Mouse (Mus musculus): Measurements from ENCODE around the gene Fam196a. TPM values are rescaled to one million over a fixed set of nuclear protein-coding genes. Genes with fewer than 3 reads are reported as not detected.

Fam196a gene
- 11.4 and 13.2 TPM in 2 replicates for polyA plus RNA-seq (2015; fragmentation: Nextera tagmentation; extraction: Ambion mirVana)

DNA sequence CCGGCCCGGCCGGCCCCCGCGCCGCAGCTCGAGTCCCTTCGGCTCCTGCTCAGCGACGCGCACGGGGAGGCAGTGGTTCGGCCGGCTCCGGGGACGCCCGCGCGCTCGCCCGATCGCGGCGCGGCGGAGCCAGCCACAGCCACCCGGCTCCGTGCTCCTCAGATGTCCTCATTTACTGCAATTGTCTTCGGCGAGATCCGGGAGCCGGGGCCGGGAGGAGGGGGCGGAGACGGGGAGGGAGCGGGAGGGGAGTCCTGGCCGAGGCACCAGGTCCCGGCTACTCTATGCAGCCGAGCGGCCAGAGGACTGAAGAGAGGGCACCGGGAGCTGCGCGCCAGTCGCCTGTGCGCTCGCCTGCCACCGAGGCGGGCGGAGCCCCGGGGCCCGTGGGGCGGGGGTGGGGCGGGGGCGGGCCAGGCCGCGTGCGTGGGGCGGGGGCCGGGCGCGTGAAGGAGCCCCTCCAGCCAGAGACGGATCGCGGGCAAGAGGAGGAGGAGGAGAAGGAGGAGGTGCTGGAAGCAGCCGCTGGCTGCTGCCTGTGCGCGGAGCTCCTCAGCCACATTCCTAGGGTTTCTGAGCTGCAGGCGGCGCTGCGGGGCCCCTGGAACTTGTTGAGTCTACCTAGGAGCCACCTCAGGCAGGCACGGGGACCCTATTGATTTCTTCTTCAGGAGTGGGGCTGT, at the start of gene Fam196a:
Gene Fam196a, minus strand, starts transcription at position 504 of the 683 bp plus-strand sequence.
- H3K4me1 ChIP-seq = peaks cover 25% of the 10 kb centered on the region
- H3K9me3 ChIP-seq = no peaks in the 10 kb centered on the region
- peak; percentile 90 for ATAC-seq (replicated peaks)
- WGBS = under 1% methylated on average over 43 of the region's 71 CpGs
- H3K27ac ChIP-seq = peak within 1 kb of the TSS; percentile 77
- peaks cover 7% of the 10 kb centered on the region; the same call in 1 of the 2 replicates for H3K27me3 ChIP-seq (replicated peaks)
- peak within 1 kb of the TSS; percentile 80 for H3K9ac ChIP-seq
- peak within 1 kb of the TSS; percentile 87 for H3K4me2 ChIP-seq
- H3K4me3 ChIP-seq = peak within 1 kb of the TSS; percentile 69
- H3K36me3 ChIP-seq (replicated peaks) = no peaks in the 10 kb centered on the region

DNA sequence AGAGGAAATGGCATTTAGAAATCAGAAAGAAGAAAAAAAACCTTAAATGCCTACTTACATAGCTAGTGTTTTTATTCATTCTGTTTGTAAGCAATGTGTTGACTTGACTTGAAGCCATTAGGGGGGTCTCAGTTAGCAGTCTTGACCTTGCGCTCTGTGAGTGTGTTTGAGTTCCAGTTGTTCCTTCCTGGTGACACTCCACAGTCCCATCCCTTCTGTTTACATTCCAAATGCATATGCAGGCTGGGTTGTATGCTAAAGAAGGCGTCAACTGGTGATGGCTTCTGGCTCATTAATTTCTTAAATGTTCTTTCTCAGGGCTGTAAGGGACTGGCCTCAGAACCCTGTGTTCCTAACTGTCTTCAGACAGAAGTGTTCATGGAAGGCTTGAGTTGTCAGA, 23.4 kb upstream of the Fam196a start:
- H3K9me3 ChIP-seq = no peaks in the 10 kb centered on the region
- no peaks in the 10 kb centered on the region for H3K4me1 ChIP-seq
- WGBS = 88% methylated on average over 2 of the region's 2 CpGs
- no peak for ATAC-seq (replicated peaks)
- H3K36me3 ChIP-seq (replicated peaks) = no peaks in the 10 kb centered on the region
- no peaks in the 10 kb centered on the region for H3K27me3 ChIP-seq (replicated peaks)
- H3K9ac ChIP-seq = no peak overlapping the region
- H3K27ac ChIP-seq = no peak overlapping the region
- no peak overlapping the region for H3K4me2 ChIP-seq
- no peak overlapping the region for H3K4me3 ChIP-seq

DNA sequence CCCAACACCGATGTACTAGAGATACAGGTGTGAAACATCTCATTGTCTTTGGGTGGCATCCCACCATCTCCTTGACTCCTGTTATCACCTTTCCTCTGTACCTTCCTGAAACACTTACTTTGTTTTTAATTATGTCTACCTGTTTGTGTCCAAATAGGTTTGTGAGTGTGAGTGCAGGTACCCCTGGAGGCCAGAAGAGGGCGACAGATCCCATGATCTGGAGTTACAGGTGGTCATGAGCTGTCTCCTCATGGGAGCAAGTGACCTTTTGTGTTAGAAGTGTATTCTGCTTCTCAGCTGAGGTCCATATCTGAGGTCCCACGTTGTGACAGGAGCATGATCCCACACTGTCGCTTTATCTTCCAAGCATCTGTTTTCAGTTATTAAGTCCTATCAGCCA, 22.6 kb upstream of the Fam196a start:
- Histone ChIP-seq H3K27me3 (replicated peaks) (no peaks in the 10 kb centered on the region), H3K4me1 (no peaks in the 10 kb centered on the region), H3K9me3 (no peaks in the 10 kb centered on the region), H3K4me3 (no peak overlapping the region), H3K36me3 (replicated peaks) (no peaks in the 10 kb centered on the region), H3K4me2 (no peak overlapping the region), H3K9ac (no peak overlapping the region), H3K27ac (no peak overlapping the region)
- ATAC-seq (replicated peaks) = no peak
- 64% methylated on average over 4 of the region's 4 CpGs for WGBS

DNA sequence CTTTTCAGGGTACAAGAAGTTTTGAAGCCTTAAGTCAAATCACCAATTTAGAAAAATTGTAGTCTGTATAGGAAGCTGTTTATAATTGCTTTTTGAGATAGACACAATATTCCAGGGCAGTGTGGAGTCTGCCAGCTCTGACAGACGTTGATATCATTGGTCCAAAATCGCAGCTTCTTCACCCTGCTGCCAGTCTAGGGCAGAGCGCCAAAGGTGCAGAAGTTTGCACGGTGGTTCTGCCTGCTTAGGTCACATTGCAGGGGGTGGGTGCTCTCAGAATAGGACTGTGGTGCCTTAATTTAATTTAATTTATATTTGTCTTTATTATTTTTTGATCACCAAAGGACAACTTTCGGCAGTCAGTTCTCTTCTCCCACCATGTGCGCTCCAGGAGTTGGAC, 20.9 kb upstream of the Fam196a start:
- no peak overlapping the region for H3K9ac ChIP-seq
- H3K4me2 ChIP-seq = no peak overlapping the region
- H3K36me3 ChIP-seq (replicated peaks) = no peaks in the 10 kb centered on the region
- no peak overlapping the region for H3K4me3 ChIP-seq
- no peaks in the 10 kb centered on the region for H3K4me1 ChIP-seq
- 88% methylated on average over 6 of the region's 6 CpGs for WGBS
- no peaks in the 10 kb centered on the region for H3K9me3 ChIP-seq
- H3K27me3 ChIP-seq (replicated peaks) = no peaks in the 10 kb centered on the region
- no peak for ATAC-seq (replicated peaks)
- no peak overlapping the region for H3K27ac ChIP-seq

DNA sequence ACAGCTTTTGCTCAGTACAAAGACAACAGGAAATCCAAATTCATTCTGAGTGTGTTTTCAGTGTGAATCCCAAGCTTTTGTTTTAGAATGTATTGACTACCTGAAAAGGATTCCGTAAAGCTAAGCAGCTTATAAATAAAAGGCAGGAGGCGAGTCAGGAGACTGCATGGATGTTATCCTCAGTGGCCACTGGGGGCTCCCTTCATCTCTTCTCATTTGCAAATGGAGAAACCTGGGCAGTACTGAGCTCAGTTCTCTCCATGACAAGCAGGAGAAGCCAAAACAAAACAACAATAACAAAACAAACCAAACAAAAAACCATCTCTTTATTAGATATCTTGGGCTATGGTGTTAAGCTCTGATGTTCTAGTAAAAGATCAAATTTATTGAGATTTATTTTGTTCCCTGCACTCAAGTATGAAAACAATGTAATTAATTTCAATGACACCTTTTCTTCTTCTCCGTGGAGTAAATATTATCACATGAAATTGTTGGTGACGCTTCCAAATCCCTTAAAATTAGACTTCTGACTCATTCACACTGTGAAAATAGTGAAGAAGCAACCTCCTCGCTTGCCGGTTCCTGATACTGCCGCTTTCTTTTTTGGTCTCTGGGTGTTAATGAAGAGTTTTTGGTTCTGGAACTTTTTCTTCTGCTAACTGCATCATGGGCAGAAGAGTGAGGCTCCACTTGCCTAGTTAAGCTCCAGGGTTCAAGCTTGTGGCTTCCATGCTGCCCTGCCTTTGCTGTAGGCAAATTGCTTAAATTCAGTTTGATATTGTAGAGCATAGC, 7.9 kb upstream of the Fam196a start:
- ATAC-seq (replicated peaks) = no peak
- WGBS = 77% methylated on average over 7 of the region's 7 CpGs
- no peaks in the 10 kb centered on the region for H3K27me3 ChIP-seq (replicated peaks)

DNA sequence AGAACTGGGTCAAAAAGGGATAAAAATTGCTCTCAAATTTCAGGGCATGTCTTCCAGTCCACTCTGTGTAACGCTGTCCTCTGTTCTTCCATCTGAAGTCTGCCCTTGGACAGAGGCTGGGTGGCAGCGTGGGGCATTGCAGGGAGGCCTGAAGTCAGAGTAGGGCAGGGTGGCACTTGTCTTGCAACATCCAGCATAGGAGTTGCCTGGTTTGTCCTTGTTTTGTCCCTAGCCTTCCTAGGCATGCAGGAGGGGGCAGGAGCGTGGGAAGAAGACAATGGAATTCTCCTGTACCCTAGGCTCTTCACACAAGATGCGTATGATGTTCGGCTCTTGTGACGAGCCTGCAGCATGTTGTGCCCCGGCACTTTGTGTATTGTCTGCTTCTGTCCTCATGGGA, 5.5 kb upstream of the Fam196a start:
- Histone ChIP-seq H3K27me3 (replicated peaks) (no peaks in the 10 kb centered on the region; the same call in 1 of the 2 replicates), H3K9ac (no peak overlapping the region), H3K4me1 (peaks cover 3% of the 10 kb centered on the region), H3K9me3 (no peaks in the 10 kb centered on the region), H3K4me3 (no peak overlapping the region), H3K27ac (no peak overlapping the region), H3K4me2 (no peak overlapping the region), H3K36me3 (replicated peaks) (no peaks in the 10 kb centered on the region)
- WGBS = 72% methylated on average over 7 of the region's 7 CpGs
- no peak for ATAC-seq (replicated peaks)

More for the DNA sequence above, 7.9 kb upstream of the Fam196a start:
- Histone ChIP-seq H3K4me3 (no peak overlapping the region), H3K4me1 (no peaks in the 10 kb centered on the region), H3K4me2 (no peak overlapping the region), H3K27ac (no peak overlapping the region), H3K9ac (no peak overlapping the region), H3K9me3 (no peaks in the 10 kb centered on the region), H3K36me3 (replicated peaks) (no peaks in the 10 kb centered on the region)

DNA sequence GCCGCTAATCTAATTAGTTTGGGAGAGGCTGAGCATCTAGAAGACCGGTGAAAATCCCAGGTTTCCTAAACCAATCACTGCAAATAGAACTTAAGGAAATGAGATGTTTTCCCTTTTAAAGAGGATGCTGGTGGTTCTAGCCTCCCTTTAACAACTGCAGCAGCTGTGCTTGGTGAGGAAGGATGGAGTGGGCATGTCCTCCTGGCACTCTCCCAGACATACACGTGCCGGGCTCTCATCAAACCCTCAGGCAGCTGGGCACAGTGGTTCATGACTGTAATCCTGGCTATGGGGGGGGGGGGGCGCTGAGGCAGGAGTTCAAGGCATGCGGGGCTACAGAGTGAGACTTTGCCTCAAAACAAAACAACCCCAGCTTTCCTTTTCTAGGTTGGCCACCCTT, 4.8 kb upstream of the Fam196a start:
- Histone ChIP-seq H3K27me3 (replicated peaks) (no peaks in the 10 kb centered on the region; the same call in 1 of the 2 replicates), H3K9ac (no peak overlapping the region), H3K9me3 (no peaks in the 10 kb centered on the region), H3K4me2 (no peak overlapping the region), H3K27ac (no peak overlapping the region), H3K4me1 (peaks cover 7% of the 10 kb centered on the region), H3K36me3 (replicated peaks) (no peaks in the 10 kb centered on the region), H3K4me3 (no peak overlapping the region)
- no peak for ATAC-seq (replicated peaks)
- WGBS = 60% methylated on average over 6 of the region's 6 CpGs

DNA sequence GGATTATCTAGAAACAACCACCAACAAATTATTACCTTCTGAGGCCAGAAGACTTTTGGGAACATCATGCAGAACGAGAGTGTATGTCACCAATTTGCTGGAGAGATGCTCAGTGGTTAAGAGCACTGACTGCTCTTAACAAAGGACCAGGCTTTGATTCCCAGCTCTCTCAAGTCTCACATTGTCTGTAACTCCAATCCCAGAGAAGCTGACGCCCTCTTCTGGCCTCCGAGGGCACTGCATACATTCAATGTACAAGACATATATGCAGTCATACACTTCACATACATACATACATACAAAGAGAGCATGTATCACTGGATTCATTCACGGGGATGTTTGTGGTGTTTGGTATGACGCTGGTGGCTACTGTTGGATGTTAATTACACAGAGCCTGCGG, 3.7 kb upstream of the Fam196a start:
- 97% methylated on average over 6 of the region's 6 CpGs for WGBS
- ATAC-seq (replicated peaks) = no peak
- Histone ChIP-seq H3K9ac (no peak overlapping the region), H3K4me1 (peaks cover 15% of the 10 kb centered on the region), H3K27me3 (replicated peaks) (peaks cover under 1% of the 10 kb centered on the region; the same call in 1 of the 2 replicates), H3K4me3 (no peak overlapping the region), H3K9me3 (no peaks in the 10 kb centered on the region), H3K27ac (no peak overlapping the region), H3K36me3 (replicated peaks) (no peaks in the 10 kb centered on the region), H3K4me2 (no peak overlapping the region)

DNA sequence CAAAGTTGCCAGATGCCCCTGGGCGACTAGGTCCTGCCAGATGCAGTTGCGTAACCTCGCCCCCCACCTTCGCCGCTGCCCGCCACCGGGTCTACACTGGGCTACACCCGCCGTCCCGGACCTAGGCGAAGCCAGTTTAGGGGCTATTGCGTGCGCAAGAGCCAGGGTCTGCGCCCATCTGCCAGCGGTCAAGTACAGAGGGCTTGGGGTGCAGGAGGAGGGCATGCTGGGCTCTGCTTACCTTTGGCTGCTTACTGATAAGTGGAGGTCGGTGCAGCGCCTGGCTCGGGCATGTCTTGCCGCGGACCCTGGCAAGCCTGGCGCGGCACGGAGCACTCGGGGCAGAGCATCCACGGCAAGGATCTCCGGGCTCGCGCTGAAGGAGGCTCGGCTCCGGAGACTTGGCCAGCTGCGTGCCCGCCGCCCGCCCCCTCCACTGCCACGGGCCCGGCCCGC, 731 bp downstream of the Fam196a start:
- ATAC-seq (replicated peaks) = no peak
- H3K36me3 ChIP-seq (replicated peaks) = no peaks in the 10 kb centered on the region
- WGBS = 1% methylated on average over 37 of the region's 37 CpGs

DNA sequence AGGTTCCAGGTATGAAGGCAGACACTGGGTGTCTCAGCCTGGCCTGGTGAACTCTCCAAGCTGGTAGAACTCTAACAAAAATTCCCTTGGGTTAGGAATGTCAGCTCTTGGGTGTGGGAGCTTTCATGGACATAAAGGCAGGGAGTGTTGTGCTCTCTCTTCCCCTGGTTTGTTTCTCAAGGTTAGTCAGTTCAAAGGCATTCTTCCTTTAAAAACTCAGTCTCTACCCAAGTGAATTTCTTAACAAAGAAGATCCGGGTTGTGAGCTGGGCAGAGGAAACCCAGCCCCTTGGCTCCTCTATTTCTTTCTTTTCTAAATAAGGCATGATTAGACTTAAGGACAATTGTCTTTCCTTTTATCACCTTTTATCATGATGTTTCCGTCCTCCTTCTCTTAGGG, 6.3 kb downstream of the Fam196a start:
- H3K27ac ChIP-seq = no peak overlapping the region
- H3K4me1 ChIP-seq = peaks cover 9% of the 10 kb centered on the region
- no peak overlapping the region for H3K4me3 ChIP-seq
- H3K9ac ChIP-seq = no peak overlapping the region
- peaks cover 6% of the 10 kb centered on the region; the same call in 1 of the 2 replicates for H3K27me3 ChIP-seq (replicated peaks)
- WGBS = 72% methylated on average over 2 of the region's 2 CpGs
- H3K9me3 ChIP-seq = no peaks in the 10 kb centered on the region
- H3K4me2 ChIP-seq = no peak overlapping the region
- no peaks in the 10 kb centered on the region for H3K36me3 ChIP-seq (replicated peaks)
- ATAC-seq (replicated peaks) = no peak

More for the DNA sequence above, 731 bp downstream of the Fam196a start:
- H3K4me2 ChIP-seq = peak overlapping the region; percentile 87
- peak overlapping the region; percentile 80 for H3K9ac ChIP-seq
- H3K9me3 ChIP-seq = no peaks in the 10 kb centered on the region
- H3K27ac ChIP-seq = peak overlapping the region; percentile 77
- peak overlapping the region; percentile 69 for H3K4me3 ChIP-seq
- H3K27me3 ChIP-seq (replicated peaks) = peaks cover 7% of the 10 kb centered on the region; the same call in 1 of the 2 replicates
- peaks cover 25% of the 10 kb centered on the region for H3K4me1 ChIP-seq

DNA sequence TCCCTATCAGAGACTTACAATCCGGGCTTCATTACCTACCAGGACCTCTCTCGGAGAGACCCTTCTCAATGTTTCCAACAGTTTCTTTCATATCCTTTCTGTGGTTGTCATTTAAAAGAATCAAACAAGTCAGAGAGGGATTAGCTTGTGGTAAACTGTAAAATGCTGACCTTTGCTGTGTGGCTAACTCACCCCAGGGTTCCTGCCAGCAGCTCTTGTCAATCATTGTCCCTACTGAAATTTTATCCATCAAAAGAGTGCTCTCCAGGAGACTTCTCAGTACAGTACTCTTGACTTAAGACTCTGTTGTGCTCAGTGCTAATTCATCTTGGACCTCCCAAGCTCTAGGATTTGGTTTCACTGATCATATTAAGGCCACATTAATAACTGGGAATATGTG, 36.2 kb downstream of the Fam196a start:
- Histone ChIP-seq H3K4me3 (no peak overlapping the region), H3K27me3 (replicated peaks) (no peaks in the 10 kb centered on the region), H3K4me2 (no peak overlapping the region), H3K9ac (no peak overlapping the region), H3K36me3 (replicated peaks) (no peaks in the 10 kb centered on the region), H3K4me1 (no peaks in the 10 kb centered on the region), H3K27ac (no peak overlapping the region), H3K9me3 (no peaks in the 10 kb centered on the region)
- 61% methylated on average over 2 of the region's 2 CpGs for WGBS
- no peak for ATAC-seq (replicated peaks)

DNA sequence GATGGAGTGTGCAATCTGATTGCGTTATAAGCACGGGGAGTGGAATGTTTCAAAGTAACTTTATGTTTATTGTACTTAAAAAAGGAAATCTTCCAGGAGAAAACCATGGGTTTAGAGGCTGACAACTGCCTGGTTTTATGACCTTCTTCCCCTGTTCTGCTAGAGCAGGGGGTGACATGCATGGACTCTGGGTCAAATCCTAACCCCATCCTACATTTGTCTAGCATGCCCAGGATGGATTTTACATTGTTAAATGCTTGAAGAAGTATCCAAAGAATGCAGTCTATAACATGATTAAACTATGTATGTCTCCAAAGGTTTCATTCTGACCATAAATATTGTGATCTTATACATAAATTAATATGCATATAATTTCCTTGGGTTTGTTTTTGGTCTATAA, 38.8 kb downstream of the Fam196a start:
- no peak for ATAC-seq (replicated peaks)
- Histone ChIP-seq H3K27me3 (replicated peaks) (no peaks in the 10 kb centered on the region), H3K27ac (no peak overlapping the region), H3K9me3 (no peaks in the 10 kb centered on the region), H3K4me2 (no peak overlapping the region), H3K9ac (no peak overlapping the region), H3K36me3 (replicated peaks) (no peaks in the 10 kb centered on the region), H3K4me1 (no peaks in the 10 kb centered on the region), H3K4me3 (no peak overlapping the region)
- WGBS = 92% methylated on average over 2 of the region's 2 CpGs
